Mouse (Mus musculus) CD4-positive naive resting alpha-beta T cell, adult 57 days (primary cell): ENCODE results near the gene Cldn34c1. TPM values are rescaled to one million over a fixed set of nuclear protein-coding genes. Genes with fewer than 3 reads are reported as not detected.

Source experiments
- total RNA-seq: library from RNA; stranded (reverse); gene quantifications from one replicate; pipeline ENCODE4 v1.2.4, GENCODE M21; 2023

Gene Cldn34c1
- total RNA-seq: 1.2 TPM

GRCm38 (mm10) chrX:123103291-123104260 lies at the start of gene Cldn34c1:
Cldn34c1 (plus strand) TSS chrX:123103495.

GRCm38 (mm10) chrX:123222381-123222780 lies 119.1 kb downstream of the Cldn34c1 start, which contains the start of gene Srsx:
Srsx (minus strand) TSS chrX:123222481.

Other genes with a start within 250 kb of the Cldn34c1 start
- gene Gm17521, start 73.8 kb upstream of the Cldn34c1 start, total RNA-seq: not detected
- gene Srsx, start 119.0 kb downstream of the Cldn34c1 start, total RNA-seq: not detected
- gene Gm17577, start 143.4 kb downstream of the Cldn34c1 start, total RNA-seq: not detected